Mouse (Mus musculus): ENCODE results near the gene Smap1. TPM values are rescaled to one million over a fixed set of nuclear protein-coding genes. Genes with fewer than 3 reads are reported as not detected.
"Not testable (repeated sequence)": the region's sequence is repeated elsewhere in the genome, so short reads cannot be mapped to it uniquely, and the experiment has no call there.

Smap1 gene
- polyA plus RNA-seq (2012; rRNA removed), result 143 and 156 TPM in 2 replicates

DNA sequence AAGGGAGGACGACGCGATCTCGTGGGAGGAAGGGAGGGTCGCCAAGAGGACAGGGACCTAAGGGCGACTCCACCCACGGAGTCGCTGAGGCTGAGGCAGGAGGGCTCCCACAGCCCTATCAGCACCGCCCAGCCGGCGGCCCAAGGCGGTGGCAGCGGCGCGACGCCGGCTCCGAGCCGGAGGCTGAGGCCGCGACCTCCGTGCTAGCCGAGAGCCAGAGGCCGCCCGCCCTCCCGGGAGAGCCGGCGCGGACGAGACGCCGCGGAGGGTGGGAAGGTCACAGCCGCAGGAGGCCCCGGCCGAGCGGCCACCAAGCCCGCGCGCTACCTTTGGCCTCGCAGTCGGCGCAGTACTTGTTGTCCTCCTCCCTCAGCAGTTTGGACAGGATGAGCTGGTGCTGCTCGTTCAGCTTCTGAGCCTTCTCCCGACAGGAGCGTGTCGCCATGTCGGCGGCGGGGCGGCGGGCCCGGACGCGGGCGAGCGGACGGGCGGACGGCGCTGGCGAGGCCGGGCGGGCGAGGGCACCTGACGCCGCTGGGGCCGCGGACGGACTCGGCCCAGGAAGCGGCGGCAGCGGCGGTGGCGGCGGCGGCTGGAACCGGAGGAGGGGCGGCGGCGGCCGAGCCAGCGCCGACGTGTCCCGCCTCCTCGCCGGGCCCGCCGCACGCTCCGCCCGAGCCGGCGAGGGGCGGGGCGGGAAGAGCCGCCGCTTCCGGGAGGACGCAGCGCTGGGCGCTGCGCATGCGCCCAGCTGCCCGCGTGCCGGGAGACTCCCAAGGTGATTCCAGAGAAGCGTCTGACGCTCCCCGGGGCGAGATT lies at the start of gene Smap1:
Gene Smap1, minus strand, starts transcription at position 607 of the 819 bp plus-strand sequence.
- peak within 1 kb of the TSS; percentile 95 for H3K27ac ChIP-seq (ENCODE audit: insufficient read depth, low read length)
- peaks cover 6% of the 10 kb centered on the region for H3K4me1 ChIP-seq (ENCODE audit: control insufficient read depth, insufficient read depth, low read length)
- TF ChIP-seq CTCF (IDR thresholded peaks at IDR 0.05; ENCODE audit: extremely low read depth, insufficient read depth, low read length) (no peak), POLR2A (IDR thresholded peaks at IDR 0.05; ENCODE audit: extremely low read depth, insufficient read depth, low read length) (peak; percentile 65; the same call in 1 of the 2 replicates)
- peak within 1 kb of the TSS; percentile 96 for H3K4me3 ChIP-seq (ENCODE audit: insufficient read depth, low read length)

DNA sequence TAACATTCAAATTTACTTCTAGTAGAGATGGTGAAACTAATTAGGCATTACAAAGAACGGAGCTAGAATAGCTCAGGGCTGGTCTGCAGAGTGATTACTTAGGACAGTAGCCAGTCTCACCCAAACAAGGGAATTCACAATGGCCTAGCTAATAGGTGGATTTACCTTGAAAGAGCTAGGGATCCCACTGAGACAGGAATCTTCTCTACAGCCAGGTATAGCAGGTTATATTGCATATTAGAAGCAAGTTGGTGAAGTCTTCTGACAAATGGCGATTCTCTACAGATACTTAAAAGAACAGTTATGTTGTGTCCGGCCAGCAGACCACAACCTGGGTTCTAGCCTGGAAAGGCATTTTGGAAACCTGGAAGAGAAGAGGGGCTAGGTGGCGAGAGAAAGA lies 49.0 kb upstream of the Smap1 start:
- not testable (repeated sequence) for H3K4me3 ChIP-seq (ENCODE audit: insufficient read depth, low read length); H3K27ac ChIP-seq (ENCODE audit: insufficient read depth, low read length); H3K4me1 ChIP-seq (ENCODE audit: control insufficient read depth, insufficient read depth, low read length)

DNA sequence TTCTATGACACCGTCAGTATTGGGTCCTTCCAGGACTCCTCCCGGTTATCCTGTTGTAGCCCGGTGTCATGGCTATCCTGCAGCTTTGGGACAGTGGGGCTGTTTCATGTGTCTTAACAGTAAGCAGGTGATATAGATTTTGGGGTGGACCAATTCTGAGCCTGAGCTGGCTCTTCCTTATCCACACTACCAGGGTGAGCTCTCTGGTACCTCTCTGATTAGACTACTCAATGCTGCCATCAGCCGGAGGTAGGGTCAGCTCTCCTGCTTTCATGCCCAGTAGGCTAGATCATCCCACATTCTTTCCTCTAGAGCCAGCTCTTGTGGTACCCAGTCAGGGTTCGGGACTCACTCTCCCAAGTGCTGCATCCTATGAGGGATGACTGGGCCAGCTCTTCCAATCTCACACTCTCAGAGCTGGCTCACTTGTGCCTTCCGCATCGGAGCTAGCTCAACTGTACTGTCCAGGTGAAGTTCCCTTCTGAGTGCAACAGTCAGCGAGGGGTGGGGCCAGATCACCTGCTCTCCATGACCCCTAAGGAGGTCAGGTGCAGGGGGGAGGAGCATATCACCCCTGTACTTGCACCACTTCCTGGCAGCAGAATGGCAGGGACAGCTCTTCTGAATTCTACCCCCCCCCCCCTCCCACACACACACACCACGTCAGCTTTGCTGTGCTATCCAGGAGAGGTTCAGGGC lies 46.1 kb upstream of the Smap1 start:
- TF ChIP-seq POLR2A (IDR thresholded peaks at IDR 0.05; ENCODE audit: extremely low read depth, insufficient read depth, low read length) (no peak), CTCF (IDR thresholded peaks at IDR 0.05; ENCODE audit: extremely low read depth, insufficient read depth, low read length) (no peak)
- H3K4me1 ChIP-seq (ENCODE audit: control insufficient read depth, insufficient read depth, low read length), result no peaks in the 10 kb centered on the region
- H3K4me3 ChIP-seq (ENCODE audit: insufficient read depth, low read length), result no peak overlapping the region
- H3K27ac ChIP-seq (ENCODE audit: insufficient read depth, low read length), result no peak overlapping the region

DNA sequence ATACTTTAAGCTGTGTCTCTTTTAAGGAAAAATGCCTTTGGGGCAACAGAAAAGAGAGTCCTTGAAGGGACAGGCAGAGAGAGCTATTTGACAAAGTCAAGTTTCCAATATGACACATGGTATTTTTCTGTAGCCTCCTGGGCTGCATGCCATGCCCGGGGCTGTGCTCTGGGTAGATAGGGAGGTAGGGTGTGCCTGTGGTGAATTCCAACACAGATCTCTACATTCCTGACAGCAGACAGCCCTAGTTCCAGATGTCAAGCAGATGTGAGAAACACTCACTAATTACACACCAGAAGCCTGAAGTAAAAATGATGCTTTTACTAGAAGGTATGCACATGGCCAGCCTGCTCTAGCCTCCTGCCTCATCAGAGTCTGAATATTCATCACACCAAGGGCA lies 44.1 kb upstream of the Smap1 start:
- no peaks in the 10 kb centered on the region for H3K4me1 ChIP-seq (ENCODE audit: control insufficient read depth, insufficient read depth, low read length)
- no peak overlapping the region for H3K4me3 ChIP-seq (ENCODE audit: insufficient read depth, low read length)
- TF ChIP-seq CTCF (IDR thresholded peaks at IDR 0.05; ENCODE audit: extremely low read depth, insufficient read depth, low read length) (no peak), POLR2A (IDR thresholded peaks at IDR 0.05; ENCODE audit: extremely low read depth, insufficient read depth, low read length) (no peak)
- H3K27ac ChIP-seq (ENCODE audit: insufficient read depth, low read length), result no peak overlapping the region

DNA sequence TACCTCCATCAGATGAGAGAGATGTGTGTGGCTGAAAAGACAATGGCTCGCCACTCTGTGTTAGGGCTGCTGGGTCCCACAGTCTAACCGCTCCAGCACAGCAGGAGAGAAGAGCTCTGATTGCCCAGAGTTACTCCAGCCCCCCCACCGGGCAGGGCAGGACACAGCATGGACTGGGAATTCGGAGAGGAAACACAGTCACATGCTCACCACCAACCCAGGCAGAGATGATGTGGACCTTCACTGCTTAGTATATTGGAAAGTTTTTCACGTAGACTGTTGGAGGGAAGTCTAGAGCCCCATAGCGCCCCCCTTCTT lies 37.3 kb upstream of the Smap1 start:
- no peak overlapping the region for H3K27ac ChIP-seq (ENCODE audit: insufficient read depth, low read length)
- TF ChIP-seq CTCF (IDR thresholded peaks at IDR 0.05; ENCODE audit: extremely low read depth, insufficient read depth, low read length) (no peak), POLR2A (IDR thresholded peaks at IDR 0.05; ENCODE audit: extremely low read depth, insufficient read depth, low read length) (no peak)
- no peaks in the 10 kb centered on the region for H3K4me1 ChIP-seq (ENCODE audit: control insufficient read depth, insufficient read depth, low read length)
- no peak overlapping the region for H3K4me3 ChIP-seq (ENCODE audit: insufficient read depth, low read length)

DNA sequence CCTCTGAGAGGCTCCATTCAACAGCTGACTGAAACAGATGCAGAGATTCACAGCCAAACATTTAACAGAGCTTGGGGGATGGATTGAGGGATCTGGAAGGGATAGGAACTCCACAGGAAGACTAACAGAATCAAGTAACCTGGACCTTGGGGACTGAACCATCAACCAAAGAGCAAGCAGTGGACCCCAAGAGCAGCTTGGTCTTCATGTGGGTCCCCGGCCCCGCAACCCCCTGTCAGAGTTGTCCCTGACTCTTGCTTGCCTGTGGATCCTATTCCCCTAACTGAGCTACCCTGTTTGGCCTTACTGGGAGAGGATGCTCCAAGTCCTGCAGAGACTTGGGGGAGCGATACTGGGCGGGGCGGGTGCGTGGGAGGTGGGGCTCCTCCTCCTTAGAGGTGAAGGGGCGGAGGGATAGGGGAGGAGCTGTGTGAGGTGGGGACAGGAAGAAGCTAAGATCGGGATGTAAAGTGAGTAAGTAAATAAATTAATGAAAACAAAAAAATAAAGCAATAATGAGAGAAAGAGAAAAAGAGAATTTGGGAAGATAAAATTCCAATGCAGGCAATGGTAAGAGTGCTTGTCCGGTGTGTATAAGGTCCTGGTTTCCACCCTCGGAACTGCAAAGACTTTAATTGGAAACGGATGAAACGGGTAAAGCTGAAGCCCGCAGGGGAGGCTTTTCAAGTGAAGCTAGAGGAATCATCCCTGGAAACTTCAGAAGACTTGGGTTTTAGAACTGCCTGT lies 36.7 kb upstream of the Smap1 start:
- H3K4me1 ChIP-seq (ENCODE audit: control insufficient read depth, insufficient read depth, low read length), result peaks cover 3% of the 10 kb centered on the region; the same call in 1 of the 2 replicates
- no peak overlapping the region for H3K27ac ChIP-seq (ENCODE audit: insufficient read depth, low read length)
- TF ChIP-seq CTCF (IDR thresholded peaks at IDR 0.05; ENCODE audit: extremely low read depth, insufficient read depth, low read length), result no peak
- TF ChIP-seq POLR2A (IDR thresholded peaks at IDR 0.05; ENCODE audit: extremely low read depth, insufficient read depth, low read length), result no peak
- H3K4me3 ChIP-seq (ENCODE audit: insufficient read depth, low read length), result no peak overlapping the region

DNA sequence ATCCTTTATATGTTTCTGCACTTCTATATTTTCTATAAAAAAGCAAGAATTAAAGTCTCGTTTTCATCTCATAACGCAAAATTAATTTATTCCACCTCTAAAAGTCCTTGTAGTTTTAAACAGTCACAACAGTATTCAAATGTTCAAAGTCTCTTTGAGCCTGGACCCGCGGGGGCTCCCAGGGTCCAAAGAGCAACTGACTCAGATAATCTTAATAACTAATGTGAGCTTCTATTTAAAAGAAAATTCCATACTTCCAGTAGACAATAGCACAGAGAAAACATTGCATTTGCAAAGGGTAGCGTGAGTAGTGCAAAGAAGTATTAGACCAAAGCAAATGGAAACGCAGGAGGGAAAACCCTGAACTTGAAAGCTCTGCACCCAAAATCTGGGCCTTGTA lies 36.0 kb upstream of the Smap1 start:
- no peak overlapping the region for H3K4me3 ChIP-seq (ENCODE audit: insufficient read depth, low read length)
- H3K4me1 ChIP-seq (ENCODE audit: control insufficient read depth, insufficient read depth, low read length), result peaks cover 3% of the 10 kb centered on the region; the same call in 1 of the 2 replicates
- H3K27ac ChIP-seq (ENCODE audit: insufficient read depth, low read length), result no peak overlapping the region
- TF ChIP-seq CTCF (IDR thresholded peaks at IDR 0.05; ENCODE audit: extremely low read depth, insufficient read depth, low read length) (no peak), POLR2A (IDR thresholded peaks at IDR 0.05; ENCODE audit: extremely low read depth, insufficient read depth, low read length) (no peak)

DNA sequence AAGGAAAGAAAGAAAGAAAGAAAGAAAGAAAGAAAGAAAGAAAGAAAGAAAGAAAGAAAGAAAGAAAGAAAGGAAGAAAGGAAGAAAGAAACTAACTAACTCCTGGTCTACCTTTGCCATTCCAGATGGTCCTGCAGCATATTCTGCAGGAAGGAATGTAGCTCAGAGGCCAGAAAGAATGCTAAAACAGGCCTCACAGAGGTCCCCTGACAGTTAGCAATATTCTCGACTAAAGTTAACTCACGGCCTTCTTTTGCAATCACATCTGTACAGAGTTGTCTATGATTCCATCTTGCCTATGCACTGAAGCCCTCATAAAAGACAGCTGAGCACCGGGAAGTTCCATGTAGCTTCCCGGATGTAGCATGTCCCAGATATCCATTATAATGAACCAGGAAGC lies 33.4 kb upstream of the Smap1 start:
- TF ChIP-seq CTCF (IDR thresholded peaks at IDR 0.05; ENCODE audit: extremely low read depth, insufficient read depth, low read length) (no peak), POLR2A (IDR thresholded peaks at IDR 0.05; ENCODE audit: extremely low read depth, insufficient read depth, low read length) (no peak)
- no peak overlapping the region for H3K4me3 ChIP-seq (ENCODE audit: insufficient read depth, low read length)
- H3K4me1 ChIP-seq (ENCODE audit: control insufficient read depth, insufficient read depth, low read length), result peaks cover 3% of the 10 kb centered on the region; the same call in 1 of the 2 replicates

DNA sequence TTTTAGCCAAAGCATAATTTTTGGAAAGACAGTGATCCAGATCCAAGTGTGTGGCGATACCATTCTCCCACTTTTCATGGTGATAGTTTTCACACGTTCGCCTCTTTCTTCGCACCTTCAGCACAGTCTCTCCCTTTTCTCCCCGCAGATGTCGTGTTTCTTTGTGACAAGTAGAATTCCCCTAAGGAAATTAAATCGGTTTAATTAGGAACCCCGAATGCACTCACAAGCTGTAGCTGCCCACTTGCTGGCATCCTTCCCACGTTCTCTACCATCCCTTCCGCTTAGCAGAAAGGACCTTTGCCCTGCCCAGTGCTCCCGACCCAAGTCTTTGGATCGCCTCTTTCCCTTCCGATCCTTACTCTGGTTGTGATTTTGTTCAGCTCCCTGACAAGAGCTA lies 31.8 kb upstream of the Smap1 start:
- Histone ChIP-seq H3K4me1 (ENCODE audit: control insufficient read depth, insufficient read depth, low read length) (peaks cover 3% of the 10 kb centered on the region; the same call in 1 of the 2 replicates), H3K4me3 (ENCODE audit: insufficient read depth, low read length) (no peak overlapping the region)
- TF ChIP-seq CTCF (IDR thresholded peaks at IDR 0.05; ENCODE audit: extremely low read depth, insufficient read depth, low read length) (no peak), POLR2A (IDR thresholded peaks at IDR 0.05; ENCODE audit: extremely low read depth, insufficient read depth, low read length) (no peak)

More for the DNA sequence above, 33.4 kb upstream of the Smap1 start:
- no peak overlapping the region for H3K27ac ChIP-seq (ENCODE audit: insufficient read depth, low read length)

More for the DNA sequence above, 31.8 kb upstream of the Smap1 start:
- no peak overlapping the region for H3K27ac ChIP-seq (ENCODE audit: insufficient read depth, low read length)
